Mouse (Mus musculus) C2C12 (cell line): ENCODE data around the gene Atp8a2.

ENCODE experiments used
- CTCF ChIP-seq: IDR thresholded peaks from one replicate; pipeline ENCODE4 v1.5.1; 2011; ENCODE audit not compliant: control insufficient read depth, insufficient read depth, insufficient read length
- FOSL1 ChIP-seq: IDR thresholded peaks from one replicate; pipeline ENCODE4 v1.8.0; 2011; ENCODE audit warnings: mild to moderate bottlenecking, low read length; ENCODE audit not compliant: poor library complexity, insufficient read depth, severe bottlenecking
- MAX ChIP-seq: IDR thresholded peaks from one replicate; pipeline ENCODE4 v1.6.1; 2011; ENCODE audit warnings: mild to moderate bottlenecking, control low read depth
- MYOG ChIP-seq: IDR thresholded peaks from one replicate; pipeline ENCODE4 v1.6.1; 2011; ENCODE audit not compliant: control insufficient read depth, insufficient read length; ENCODE audit errors: extremely low read depth
- USF1 ChIP-seq: IDR thresholded peaks from one replicate; pipeline ENCODE4 v1.6.1; 2011; ENCODE audit warnings: low read depth, mild to moderate bottlenecking, control low read depth, moderate library complexity

GRCm38 (mm10) chr14:60196884-60197283 is at the start of gene Atp8a2:
- TF ChIP-seq CTCF = no peak
- TF ChIP-seq MAX = no peak
- TF ChIP-seq USF1 = no peak
- TF ChIP-seq MYOG = no peak
- TF ChIP-seq FOSL1 = no peak
